Mouse (Mus musculus) olfactory bulb, adult 2 months (tissue): ENCODE measurements around the gene Ttc30a2.

Source experiments
- CTCF ChIP-seq: fragments of 200-500 bp; IDR thresholded peaks from 2 replicates; pipeline ENCODE4 v1.5.1; 2012; ENCODE audit warnings: low read depth, mild to moderate bottlenecking, low read length, moderate library complexity; ENCODE audit not compliant: insufficient read depth
- POLR2A ChIP-seq: fragments of 200-500 bp; IDR thresholded peaks from 2 replicates; pipeline ENCODE4 v1.6.1; 2012; ENCODE audit warnings: mild to moderate bottlenecking, low read depth, low read length, moderate library complexity; ENCODE audit not compliant: insufficient read depth

GRCm38 (mm10) chr2:75998692-75999091, 20.7 kb upstream of the Ttc30a2 start:
- TF ChIP-seq POLR2A (no peak), CTCF (no peak)
